Mouse (Mus musculus) lung, postnatal 0 days (tissue): ENCODE measurements around the gene Olfr819.
"Not testable (repeated sequence)": the region's sequence is repeated elsewhere in the genome, so short reads cannot be mapped to it uniquely, and the experiment has no call there.

Experiments
- CTCF ChIP-seq: IDR thresholded peaks from 2 replicates; pipeline ENCODE4 v1.5.1; 2016; ENCODE audit warnings: antibody characterized with exemption, mild to moderate bottlenecking
- EP300 ChIP-seq: IDR thresholded peaks from 2 replicates; pipeline ENCODE4 v1.6.1; 2016; ENCODE audit warnings: antibody characterized with exemption, mild to moderate bottlenecking, control low read depth

GRCm38 (mm10) chr10:129967166-129967565, at the start of gene Olfr819:
- not testable (repeated sequence) for TF ChIP-seq CTCF, EP300
